Mouse (Mus musculus) liver, adult 2 months (tissue): Measurements from ENCODE around the gene Vav2. TPM values are rescaled to one million over a fixed set of nuclear protein-coding genes. Genes with fewer than 3 reads are reported as not detected.

ENCODE experiments used
- DNase-seq: peaks from one replicate; pipeline ENCODE4 v3.0.0-alpha.2; 2011; ENCODE audit warnings: low read depth, low spot score; ENCODE audit errors: extremely low read depth
- H3K27ac ChIP-seq: fragments of 200-500 bp; replicated peaks from 2 replicates; pipeline ENCODE4 v1.5.1; 2012; ENCODE audit warnings: low read depth, mild to moderate bottlenecking, control low read depth, inconsistent platforms, low read length; ENCODE audit not compliant: insufficient read depth
- H3K27me3 ChIP-seq: fragments of 200-500 bp; 2 replicates; pipeline ENCODE4 v1.6.1; 2012; ENCODE audit warnings: mild to moderate bottlenecking, moderate library complexity, low read length, inconsistent platforms; ENCODE audit not compliant: control insufficient read depth, insufficient read depth
- H3K36me3 ChIP-seq: fragments of 200-500 bp; 2 replicates; pipeline ENCODE4 v1.6.1; 2012; ENCODE audit warnings: low read length, inconsistent platforms; ENCODE audit not compliant: control insufficient read depth, insufficient read depth
- H3K4me1 ChIP-seq: fragments of 200-500 bp; 2 replicates; pipeline ENCODE4 v1.6.1; 2011; ENCODE audit warnings: low read length; ENCODE audit not compliant: control insufficient read depth, insufficient read depth
- H3K4me3 ChIP-seq: fragments of 200-500 bp; 2 replicates; pipeline ENCODE4 v1.5.1; 2011; ENCODE audit warnings: low read depth, mild to moderate bottlenecking, control low read depth, low read length, moderate library complexity; ENCODE audit not compliant: insufficient read depth
- H3K79me2 ChIP-seq: fragments of 200-500 bp; 2 replicates; pipeline ENCODE4 v1.6.1; 2012; ENCODE audit warnings: inconsistent platforms, mild to moderate bottlenecking, low read length, moderate library complexity; ENCODE audit not compliant: control insufficient read depth, insufficient read depth
- H3K9ac ChIP-seq: fragments of 200-500 bp; 2 replicates; pipeline ENCODE4 v1.6.1; 2012; ENCODE audit warnings: low read depth, mild to moderate bottlenecking, control low read depth, inconsistent platforms, low read length
- CTCF ChIP-seq: fragments of 200-500 bp; IDR thresholded peaks from 2 replicates; pipeline ENCODE4 v1.5.1; 2011; ENCODE audit warnings: low read depth, low read length, control low read depth
- POLR2A ChIP-seq: fragments of 200-500 bp; IDR thresholded peaks from 2 replicates; pipeline ENCODE4 v1.6.1; 2011; ENCODE audit warnings: low read length, control low read depth; ENCODE audit not compliant: insufficient read depth; ENCODE audit errors: extremely low read depth
- WGBS: fragments of 180-500 bp; shearing (Covaris S2); methylation state at CpG from one replicate; pipeline ENCODE4 v1.1.7; 2018; 5-methylcytosine and 5-hydroxymethylcytosine counted together
- polyA plus RNA-seq: library from polyadenylated mRNA; depleted of rRNA; stranded (reverse); fragments of >200 nt; gene quantifications from 2 replicates; pipeline ENCODE4 v1.2.3, GENCODE M21; 2012; rRNA removed
- total RNA-seq: library from RNA; depleted of rRNA; stranded (reverse); fragments of >200 nt; gene quantifications from 2 replicates; pipeline ENCODE4 v1.2.3, GENCODE M21; 2014; rRNA removed

Vav2 gene
- total RNA-seq (17.6 and 22.1 TPM in 2 replicates), polyA plus RNA-seq (25.1 and 26.0 TPM in 2 replicates)

- H3K36me3 ChIP-seq = no peaks in the 10 kb centered on the region
- peak within 1 kb of the TSS; percentile 94 for H3K9ac ChIP-seq
- TF ChIP-seq CTCF (no peak), POLR2A (peak; percentile 34; the same call in 1 of the 2 replicates)
- peak within 1 kb of the TSS; percentile 96 for H3K4me3 ChIP-seq
- H3K4me1 ChIP-seq = peaks cover 18% of the 10 kb centered on the region
- peak within 1 kb of the TSS; percentile 96 for H3K27ac ChIP-seq
- DNase-seq = peak; percentile 79
- H3K79me2 ChIP-seq = peaks cover 41% of the 10 kb centered on the region
- no peaks in the 10 kb centered on the region for H3K27me3 ChIP-seq
- WGBS = 2% methylated on average over 54 of the region's 58 CpGs
Measured at GRCm38 (mm10) chr2:27426855-27427457, at the start of gene Vav2. Vav2 (minus strand) TSS chr2:27427033.

- H3K36me3 ChIP-seq = no peaks in the 10 kb centered on the region
- peak overlapping the region; percentile 97 for H3K9ac ChIP-seq
- peak; percentile 74 for DNase-seq
- H3K79me2 ChIP-seq = peaks cover 43% of the 10 kb centered on the region
- under 1% methylated on average over 96 of the region's 96 CpGs for WGBS
- H3K27ac ChIP-seq = peak overlapping the region; percentile 99
- TF ChIP-seq CTCF (no peak), POLR2A (peak; percentile 97)
- H3K4me1 ChIP-seq = peaks cover 28% of the 10 kb centered on the region
- H3K4me3 ChIP-seq = peak overlapping the region; percentile 97
- H3K27me3 ChIP-seq = no peaks in the 10 kb centered on the region
Measured at GRCm38 (mm10) chr2:27475495-27476302, 48.9 kb upstream of the Vav2 start.

GRCm38 (mm10) chr2:27474621-27475484 is 48.0 kb upstream of the Vav2 start:
- H3K4me3 ChIP-seq = peak overlapping the region; percentile 97
- H3K36me3 ChIP-seq = no peaks in the 10 kb centered on the region
- TF ChIP-seq CTCF (no peak), POLR2A (no peak)
- peak overlapping the region; percentile 76 for H3K27ac ChIP-seq
- under 1% methylated on average over 84 of the region's 84 CpGs for WGBS
- H3K27me3 ChIP-seq = no peaks in the 10 kb centered on the region
- peaks cover 34% of the 10 kb centered on the region for H3K4me1 ChIP-seq
- peaks cover 47% of the 10 kb centered on the region for H3K79me2 ChIP-seq
- DNase-seq = peak; percentile 41
- H3K9ac ChIP-seq = peak overlapping the region; percentile 97

GRCm38 (mm10) chr2:27473911-27474310 is 47.1 kb upstream of the Vav2 start:
- peaks cover 43% of the 10 kb centered on the region for H3K4me1 ChIP-seq
- TF ChIP-seq POLR2A (no peak), CTCF (no peak)
- H3K36me3 ChIP-seq = no peaks in the 10 kb centered on the region
- H3K79me2 ChIP-seq = peaks cover 54% of the 10 kb centered on the region
- H3K27me3 ChIP-seq = no peaks in the 10 kb centered on the region
- H3K9ac ChIP-seq = peak overlapping the region; percentile 61
- H3K27ac ChIP-seq = peak overlapping the region; percentile 70
- DNase-seq = peak; percentile 82
- H3K4me3 ChIP-seq = peak overlapping the region; percentile 97
- 3% methylated on average over 4 of the region's 4 CpGs for WGBS

GRCm38 (mm10) chr2:27473061-27473765 is 46.4 kb upstream of the Vav2 start:
- Histone ChIP-seq H3K27ac (peak overlapping the region; percentile 28), H3K9ac (peak overlapping the region; percentile 13), H3K36me3 (no peaks in the 10 kb centered on the region), H3K4me1 (peaks cover 46% of the 10 kb centered on the region), H3K4me3 (no peak overlapping the region), H3K79me2 (peaks cover 61% of the 10 kb centered on the region), H3K27me3 (no peaks in the 10 kb centered on the region)
- TF ChIP-seq CTCF = no peak
- no peak for TF ChIP-seq POLR2A
- WGBS = 37% methylated on average over 7 of the region's 7 CpGs
- no peak for DNase-seq
